Mouse (Mus musculus): ENCODE measurements around the gene Cpeb3.
"Not testable (repeated sequence)": the region's sequence is repeated elsewhere in the genome, so short reads cannot be mapped to it uniquely, and the experiment has no call there.

Gene Cpeb3

GRCm38 (mm10) chr19:37208176-37208755, at the start of gene Cpeb3:
Gene Cpeb3 (minus strand): TSS chr19:37208601.
- DNase-seq = peak; percentile 59

GRCm38 (mm10) chr19:37255321-37255720, 46.9 kb upstream of the Cpeb3 start:
- DNase-seq = no peak

DNA sequence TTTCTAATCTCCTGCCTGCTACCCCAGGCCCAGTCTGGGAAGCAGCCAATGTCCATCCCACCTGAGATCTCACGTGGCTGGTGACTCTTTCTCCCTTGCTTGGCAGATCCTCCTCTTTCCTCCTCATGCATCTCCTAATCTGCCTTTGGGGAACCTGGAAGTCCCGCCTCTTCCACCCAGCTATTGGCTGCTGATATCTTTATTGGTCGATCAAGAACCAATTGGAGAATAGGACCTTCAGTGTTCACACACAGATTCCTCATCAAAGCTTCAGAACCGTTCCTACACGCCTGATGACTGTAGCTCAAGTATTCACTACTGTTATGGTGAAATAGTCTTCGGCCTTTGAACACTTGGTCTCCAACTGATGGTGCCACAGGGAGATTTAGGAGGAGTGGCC, 43.7 kb upstream of the Cpeb3 start:
- DNase-seq = no peak

DNA sequence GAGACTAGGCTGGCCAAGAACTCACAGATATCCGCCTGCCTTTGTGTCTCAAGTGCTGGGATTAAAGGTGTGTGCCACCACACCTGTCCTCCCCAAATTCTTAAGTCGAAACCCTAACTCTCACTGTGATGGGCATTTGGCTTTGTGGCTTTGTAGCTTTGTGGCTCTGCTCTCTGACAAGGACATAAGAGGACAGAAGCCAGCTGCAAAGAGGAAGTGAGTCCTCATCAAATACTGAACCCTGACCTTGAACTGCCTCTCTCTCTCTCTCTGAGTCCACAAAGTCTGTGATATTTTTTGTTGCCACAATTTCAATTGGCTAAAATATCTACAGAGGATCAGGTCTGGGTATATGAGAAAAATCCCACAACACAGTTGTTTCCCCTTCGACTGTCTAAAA, 39.8 kb upstream of the Cpeb3 start:
- no peak for DNase-seq

GRCm38 (mm10) chr19:37246859-37247258, 38.5 kb upstream of the Cpeb3 start:
- no peak for DNase-seq

- DNase-seq = no peak
These were observed 34.3 kb upstream of the Cpeb3 start for GRCm38 (mm10) chr19:37242707-37243106.

- no peak for DNase-seq
These were observed 32.8 kb upstream of the Cpeb3 start for GRCm38 (mm10) chr19:37241201-37241600.

GRCm38 (mm10) chr19:37239096-37239495, 30.7 kb upstream of the Cpeb3 start:
- peak; percentile 76 for DNase-seq

- DNase-seq = no peak
These were observed 30.2 kb upstream of the Cpeb3 start for GRCm38 (mm10) chr19:37238651-37239050.

DNA sequence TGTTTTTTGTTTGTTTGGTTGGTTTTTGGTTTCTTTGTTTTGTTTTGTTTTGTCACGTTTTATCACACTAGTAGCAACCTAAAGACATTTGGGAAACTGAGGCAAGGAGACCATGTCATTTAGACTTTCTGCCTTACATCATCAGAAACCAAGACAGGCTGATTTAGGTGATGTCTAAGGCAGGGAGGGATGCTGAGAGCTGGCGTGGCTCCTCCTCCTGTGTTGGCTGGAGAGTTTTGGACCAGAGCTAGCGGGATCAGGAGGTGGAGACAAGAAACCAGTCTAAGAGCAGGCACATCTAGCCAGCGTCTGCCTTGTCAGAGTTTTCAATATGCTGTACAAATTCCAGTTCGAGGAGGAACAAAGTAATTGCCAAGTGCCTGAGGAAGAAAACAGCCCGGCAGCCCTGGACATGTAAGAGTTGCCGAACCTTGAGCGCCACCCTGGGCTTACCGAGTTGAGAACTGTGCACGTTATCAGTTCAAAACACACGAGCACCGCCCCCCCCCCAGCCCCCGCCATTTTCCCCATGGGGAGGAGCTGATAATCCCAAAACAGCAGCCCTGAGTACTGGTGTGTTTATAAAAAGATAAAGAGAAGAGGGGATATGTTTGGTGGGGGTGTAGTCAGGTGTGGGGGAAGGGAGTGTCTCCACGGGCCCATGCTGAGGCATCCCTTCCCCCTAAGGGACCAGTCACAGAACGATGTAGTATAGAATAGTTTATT, 29.5 kb upstream of the Cpeb3 start:
- DNase-seq = no peak

DNA sequence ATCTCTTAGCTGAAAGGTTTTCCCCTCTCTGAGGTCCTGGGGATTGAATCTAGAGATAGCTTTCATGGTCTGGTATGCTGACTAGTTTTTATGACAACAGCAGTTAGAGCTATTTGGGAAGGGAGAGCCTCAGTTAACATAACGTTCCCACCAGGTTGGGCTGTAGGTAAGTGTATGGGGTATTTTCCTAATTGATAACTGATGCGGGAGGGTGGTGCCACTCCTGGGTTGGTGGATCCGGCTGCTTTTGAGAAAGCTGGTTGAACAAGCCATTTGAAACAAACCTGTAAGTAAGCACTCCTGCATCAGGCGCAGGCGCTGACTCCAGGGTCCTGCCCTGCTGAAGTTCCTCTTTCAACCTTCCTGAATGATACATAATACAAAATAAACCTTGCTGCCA, 28.9 kb upstream of the Cpeb3 start:
- no peak for DNase-seq

GRCm38 (mm10) chr19:37235818-37236217, 27.4 kb upstream of the Cpeb3 start:
- peak; percentile 32 for DNase-seq

GRCm38 (mm10) chr19:37233561-37234539, 25.4 kb upstream of the Cpeb3 start:
- peak; percentile 13 for DNase-seq

DNA sequence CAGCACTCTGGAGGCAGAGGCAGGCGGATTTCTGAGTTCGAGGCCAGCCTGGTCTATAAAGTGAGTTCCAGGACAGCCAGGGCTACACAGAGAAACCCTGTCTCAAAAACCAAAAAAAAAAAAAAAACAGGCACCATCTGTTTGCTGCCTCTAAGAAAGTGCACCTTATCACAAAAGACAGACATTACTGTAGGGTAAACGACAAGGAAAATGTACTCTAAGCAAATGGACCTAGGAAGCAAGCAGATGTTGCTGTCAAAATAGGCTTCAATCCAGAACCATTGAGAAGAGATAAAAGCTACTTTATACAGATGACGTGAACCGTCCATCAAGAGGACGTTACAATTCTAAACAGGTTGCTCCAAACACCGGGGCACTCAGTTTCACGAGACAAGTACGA, 24.2 kb upstream of the Cpeb3 start:
- DNase-seq = not testable (repeated sequence)

- DNase-seq = no peak
These were observed 16.9 kb upstream of the Cpeb3 start for GRCm38 (mm10) chr19:37225197-37225862.

- peak; percentile 61 for DNase-seq
These were observed 6.3 kb upstream of the Cpeb3 start for GRCm38 (mm10) chr19:37214711-37215110.

GRCm38 (mm10) chr19:37211416-37211815, 3.0 kb upstream of the Cpeb3 start:
- DNase-seq = no peak

DNA sequence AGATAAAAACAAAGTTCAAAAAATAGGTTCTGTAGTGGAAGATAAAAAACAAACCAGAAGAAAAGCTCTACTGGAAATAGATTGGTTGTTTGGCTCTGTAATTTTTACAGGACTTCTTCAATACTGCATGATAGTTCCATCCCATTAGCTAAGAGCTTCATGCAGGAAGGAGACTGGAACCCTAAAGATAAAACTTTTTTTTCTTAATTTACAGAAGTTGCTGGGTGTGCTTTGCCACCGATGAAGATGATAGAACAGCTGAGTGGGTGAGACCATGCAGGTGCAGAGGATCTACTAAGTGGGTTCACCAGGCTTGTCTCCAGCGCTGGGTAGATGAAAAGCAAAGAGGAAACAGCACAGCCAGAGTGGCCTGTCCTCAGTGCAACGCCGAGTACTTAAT, 2.1 kb upstream of the Cpeb3 start:
- no peak for DNase-seq

- DNase-seq = no peak
These were observed 1.2 kb upstream of the Cpeb3 start for GRCm38 (mm10) chr19:37209467-37210128.

DNA sequence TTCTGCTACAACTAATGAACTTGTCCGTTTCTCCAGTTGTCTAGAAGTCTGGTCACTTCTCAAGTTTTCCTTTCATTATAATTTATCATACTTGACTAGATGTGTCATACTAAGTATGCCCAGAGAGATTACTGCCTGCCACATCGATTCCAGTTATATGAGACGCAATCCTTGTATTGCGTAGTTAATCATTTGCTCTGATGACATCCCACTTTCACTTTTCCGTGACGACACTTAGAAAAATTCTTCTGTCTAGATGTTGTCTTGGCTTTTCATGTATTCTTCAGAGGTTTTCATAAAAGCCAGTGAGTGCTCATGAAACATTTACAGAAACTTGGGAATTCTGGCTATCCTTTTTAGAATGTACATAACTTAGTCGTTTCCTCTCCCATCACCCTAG, 585 bp upstream of the Cpeb3 start:
- no peak for DNase-seq

- DNase-seq = peak; percentile 95
These were observed 862 bp downstream of the Cpeb3 start, which contains the start of gene March5 for GRCm38 (mm10) chr19:37207303-37208175. Gene March5 (plus strand): TSS chr19:37207543.

Measured in kidney, postnatal 10 days (tissue).